Mouse (Mus musculus) stomach, embryonic 15.5 days (tissue): Measurements from ENCODE around the gene Lrrc8e. TPM values are rescaled to one million over a fixed set of nuclear protein-coding genes. Genes with fewer than 3 reads are reported as not detected.

Experiments
- ATAC-seq: fragments of 200-750 bp; cut with Nextera tagmentation; 2 replicates; pipeline ENCODE4 v1.8.0; 2017; ENCODE audit warnings: low read depth, moderate number of reproducible peaks, moderate TSS enrichment; ENCODE audit not compliant: insufficient read depth, low FRiP score
- H3K27ac ChIP-seq: fragments of 300-500 bp; sonication (generic); 2 replicates; pipeline ENCODE4 v1.5.1; 2015; ENCODE audit warnings: mild to moderate bottlenecking, inconsistent platforms
- H3K27me3 ChIP-seq: fragments of 300-500 bp; sonication (generic); replicated peaks from 2 replicates; pipeline ENCODE4 v1.6.1; 2015; ENCODE audit warnings: inconsistent platforms
- H3K36me3 ChIP-seq: fragments of 300-500 bp; sonication (generic); 2 replicates; pipeline ENCODE4 v1.6.1; 2015; ENCODE audit warnings: inconsistent platforms
- H3K4me1 ChIP-seq: fragments of 300-500 bp; sonication (generic); 2 replicates; pipeline ENCODE4 v1.6.1; 2015; ENCODE audit warnings: inconsistent platforms
- H3K4me2 ChIP-seq: fragments of 300-500 bp; sonication (generic); 2 replicates; pipeline ENCODE4 v1.6.1; 2015; ENCODE audit warnings: mild to moderate bottlenecking, inconsistent platforms
- H3K4me3 ChIP-seq: fragments of 300-500 bp; sonication (generic); replicated peaks from 2 replicates; pipeline ENCODE4 v1.5.1; 2015; ENCODE audit warnings: inconsistent platforms
- H3K9ac ChIP-seq: fragments of 300-500 bp; sonication (generic); 2 replicates; pipeline ENCODE4 v1.6.1; 2015; ENCODE audit warnings: inconsistent platforms
- H3K9me3 ChIP-seq: fragments of 300-500 bp; sonication (generic); 2 replicates; pipeline ENCODE4 v1.6.1; 2016; ENCODE audit warnings: inconsistent platforms
- WGBS: fragments of 180-500 bp; shearing (Covaris S2); methylation state at CpG from one replicate; pipeline ENCODE4 v1.1.7; 2015; 5-methylcytosine and 5-hydroxymethylcytosine counted together
- polyA plus RNA-seq: library from polyadenylated mRNA; unstranded; fragments of >200 nt; fragmentation: Nextera tagmentation; extraction: Ambion mirVana; gene quantifications from 2 replicates; pipeline ENCODE4 v1.2.1, GENCODE M21; 2015

Lrrc8e gene
- polyA plus RNA-seq = 4.3 and 4.6 TPM in 2 replicates

DNA sequence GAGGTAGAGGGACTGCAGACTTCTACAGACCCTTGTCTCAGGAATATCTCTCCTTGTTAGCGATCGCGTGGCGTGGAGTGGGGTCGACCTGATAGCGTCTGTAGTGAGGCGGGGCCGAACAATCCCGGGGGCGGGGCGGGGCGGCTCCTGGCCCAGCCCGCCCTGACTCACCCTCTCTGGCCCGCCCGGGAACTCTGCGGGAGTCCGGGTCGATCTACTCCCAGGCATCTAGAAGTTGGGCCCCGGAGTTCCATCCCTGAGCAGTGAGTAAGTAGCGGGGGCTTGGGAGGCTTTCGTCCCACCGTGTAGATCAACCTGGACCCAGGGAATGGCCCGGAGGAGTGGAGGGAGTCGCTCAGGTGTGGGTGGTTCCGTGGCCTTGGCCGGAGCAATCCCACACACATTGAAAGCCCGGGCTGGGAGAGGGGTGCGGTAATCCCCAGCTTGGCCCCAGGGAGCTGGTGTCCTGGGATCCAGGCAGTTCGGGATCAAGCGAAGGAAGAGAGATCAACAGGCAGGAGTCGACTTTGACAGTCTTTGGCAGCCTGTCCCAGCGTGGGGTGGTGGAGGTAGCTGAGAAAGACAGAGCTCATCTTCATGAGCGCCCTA, at the start of gene Lrrc8e:
TSS of gene Lrrc8e (plus strand) at position 89 of the 609 bp plus-strand sequence.
- H3K4me1 ChIP-seq = peaks cover 8% of the 10 kb centered on the region; the same call in 1 of the 2 replicates
- peak within 1 kb of the TSS; percentile 13; the same call in 1 of the 2 replicates for H3K9ac ChIP-seq
- no peaks in the 10 kb centered on the region for H3K9me3 ChIP-seq
- ATAC-seq = peak; percentile 72
- H3K36me3 ChIP-seq = no peaks in the 10 kb centered on the region
- H3K4me3 ChIP-seq = peak within 1 kb of the TSS; percentile 32
- peak within 1 kb of the TSS; percentile 55 for H3K4me2 ChIP-seq
- 5% methylated on average over 33 of the region's 33 CpGs for WGBS
- no peak within 1 kb of the TSS for H3K27ac ChIP-seq
- no peaks in the 10 kb centered on the region; the same call in none of the 2 replicates for H3K27me3 ChIP-seq

DNA sequence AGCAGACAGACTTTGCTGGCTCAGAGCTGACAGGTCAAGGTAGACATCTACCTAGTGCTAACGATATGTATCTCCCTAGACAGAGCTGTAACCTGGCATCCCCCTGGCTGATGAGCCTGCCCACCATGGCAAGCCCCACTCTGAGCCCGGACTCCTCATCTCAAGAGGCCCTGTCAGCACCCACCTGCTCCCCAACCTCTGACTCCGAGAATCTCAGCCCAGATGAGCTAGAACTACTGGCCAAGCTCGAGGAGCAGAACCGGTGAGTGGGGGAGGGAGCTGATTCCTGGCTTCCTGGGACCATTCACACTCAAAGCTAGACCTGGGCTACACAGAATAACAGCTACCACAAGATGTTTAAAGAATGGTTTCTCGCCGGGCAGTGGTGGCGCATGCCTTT, 43.2 kb upstream of the Lrrc8e start:
- Histone ChIP-seq H3K27ac (no peak overlapping the region), H3K9ac (no peak overlapping the region), H3K4me1 (no peaks in the 10 kb centered on the region), H3K4me3 (no peak overlapping the region), H3K36me3 (peaks cover 10% of the 10 kb centered on the region; the same call in 1 of the 2 replicates), H3K4me2 (no peak overlapping the region), H3K9me3 (no peaks in the 10 kb centered on the region), H3K27me3 (no peaks in the 10 kb centered on the region)
- 84% methylated on average over 8 of the region's 8 CpGs for WGBS
- no peak for ATAC-seq

DNA sequence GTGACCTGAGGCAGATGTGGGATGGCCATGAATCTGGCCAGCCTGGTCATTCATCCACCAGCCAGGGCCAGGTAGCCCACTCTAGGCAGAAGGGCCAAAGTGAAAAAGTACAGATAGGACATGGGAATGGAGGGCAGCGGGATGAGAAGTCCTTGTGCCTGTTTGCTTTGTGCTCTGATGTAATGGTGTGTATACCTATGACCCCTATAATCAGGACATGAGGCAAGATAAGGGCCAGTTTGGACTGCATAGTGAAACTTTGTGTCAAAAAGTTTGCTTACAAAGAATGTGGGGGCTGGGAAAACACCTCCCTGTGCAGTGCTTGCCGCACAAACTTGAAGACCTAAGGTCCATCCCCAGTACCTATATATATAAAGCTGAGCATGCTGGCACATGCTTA, 40.5 kb upstream of the Lrrc8e start:
- no peak overlapping the region for H3K27ac ChIP-seq
- ATAC-seq = no peak
- H3K4me1 ChIP-seq = no peaks in the 10 kb centered on the region
- peaks cover 10% of the 10 kb centered on the region; the same call in 1 of the 2 replicates for H3K36me3 ChIP-seq
- no peaks in the 10 kb centered on the region for H3K27me3 ChIP-seq
- 74% methylated on average over 2 of the region's 2 CpGs for WGBS
- H3K4me3 ChIP-seq = no peak overlapping the region
- H3K9ac ChIP-seq = no peak overlapping the region
- H3K9me3 ChIP-seq = no peaks in the 10 kb centered on the region
- H3K4me2 ChIP-seq = no peak overlapping the region

DNA sequence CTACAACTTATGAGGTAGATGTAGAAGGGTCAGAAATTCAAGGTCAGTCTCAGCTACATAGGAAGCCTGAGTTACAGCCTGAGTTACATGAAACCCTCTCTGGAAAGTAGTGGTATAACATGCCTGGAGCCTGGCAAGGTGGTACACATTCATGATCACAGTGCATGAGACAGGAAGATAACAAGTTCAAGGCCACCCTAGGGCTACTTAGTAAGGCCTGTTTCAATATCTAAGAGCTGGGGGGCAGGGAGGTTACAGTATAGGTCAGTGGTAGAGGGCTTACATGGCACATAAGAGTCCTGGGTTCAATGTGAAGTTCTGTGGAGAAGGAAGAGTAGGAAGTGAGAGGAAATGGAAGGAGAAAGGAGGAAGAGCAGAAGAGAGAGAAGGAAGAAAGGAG, 38.0 kb upstream of the Lrrc8e start:
- no peak overlapping the region for H3K4me3 ChIP-seq
- H3K4me1 ChIP-seq = 0 out of 2 replicates have a peak, but pooled peaks cover 5% of the 10 kb centered on the region
- H3K9me3 ChIP-seq = no peaks in the 10 kb centered on the region
- H3K4me2 ChIP-seq = no peak overlapping the region
- H3K27ac ChIP-seq = no peak overlapping the region
- peaks cover 10% of the 10 kb centered on the region; the same call in 1 of the 2 replicates for H3K36me3 ChIP-seq
- no peaks in the 10 kb centered on the region for H3K27me3 ChIP-seq
- H3K9ac ChIP-seq = no peak overlapping the region
- ATAC-seq = no peak

DNA sequence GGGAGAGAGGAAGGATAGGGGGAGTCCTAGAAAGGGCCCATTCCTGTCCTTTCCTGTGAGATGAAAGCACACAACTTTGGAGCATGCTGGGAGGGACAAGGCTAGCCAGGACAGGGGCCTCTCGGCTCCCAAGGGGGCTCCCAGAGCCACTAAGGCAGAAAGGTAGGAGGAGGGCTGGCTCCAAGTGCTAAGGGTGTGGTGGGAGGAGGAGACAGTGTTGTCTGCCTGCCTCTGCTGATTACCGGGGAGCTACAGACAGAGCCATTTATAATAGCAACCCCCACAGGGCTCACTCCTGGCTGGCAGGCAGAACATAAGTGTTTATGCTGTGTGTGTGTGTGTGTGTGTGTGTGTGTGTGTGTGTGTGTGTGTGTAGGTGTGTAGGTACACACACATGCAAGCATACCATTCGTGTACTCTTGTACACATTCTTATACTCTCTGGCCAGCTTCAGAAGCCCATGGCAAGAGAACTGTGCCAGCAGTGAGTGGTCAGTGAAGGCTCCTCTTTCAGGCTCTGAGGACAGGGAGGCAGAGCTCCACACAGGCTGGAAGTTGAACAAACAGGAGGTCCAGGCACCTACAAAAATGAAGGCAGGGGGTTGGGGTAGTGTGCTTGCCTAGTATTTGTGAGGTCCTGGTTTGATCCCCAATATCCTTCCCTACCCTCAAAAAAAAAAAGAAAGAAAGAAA, 37.5 kb upstream of the Lrrc8e start:
- H3K27ac ChIP-seq = no peak overlapping the region
- peaks cover 10% of the 10 kb centered on the region; the same call in 1 of the 2 replicates for H3K36me3 ChIP-seq
- ATAC-seq = peak; percentile 82; the same call in 1 of the 2 replicates
- H3K27me3 ChIP-seq = no peaks in the 10 kb centered on the region
- H3K9ac ChIP-seq = no peak overlapping the region
- 0 out of 2 replicates have a peak, but pooled peaks cover 5% of the 10 kb centered on the region for H3K4me1 ChIP-seq
- H3K9me3 ChIP-seq = no peaks in the 10 kb centered on the region
- no peak overlapping the region for H3K4me2 ChIP-seq
- H3K4me3 ChIP-seq = no peak overlapping the region
- 25% methylated on average over 3 of the region's 3 CpGs for WGBS

DNA sequence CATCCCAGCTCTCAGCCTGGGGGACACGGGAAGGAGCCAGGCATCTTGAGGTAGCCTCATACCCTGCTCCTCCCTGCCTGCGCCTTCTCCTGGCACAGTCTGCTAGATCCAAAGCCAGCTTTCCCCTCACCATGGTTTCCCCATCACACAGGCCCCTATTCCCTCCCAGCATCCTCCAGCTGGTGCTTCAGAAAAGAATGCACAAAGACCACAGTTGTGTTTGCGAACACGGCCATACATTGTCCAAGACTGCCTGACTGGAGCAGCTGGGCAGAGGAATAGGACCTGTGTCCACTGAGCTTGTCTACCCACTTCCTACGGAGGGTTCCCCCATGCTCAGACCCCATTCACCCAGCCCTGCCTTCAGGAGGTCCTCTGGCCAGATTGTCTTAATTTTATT, 34.3 kb upstream of the Lrrc8e start:
- Histone ChIP-seq H3K36me3 (peaks cover 6% of the 10 kb centered on the region; the same call in 1 of the 2 replicates), H3K27ac (no peak overlapping the region), H3K9ac (no peak overlapping the region), H3K27me3 (no peaks in the 10 kb centered on the region), H3K9me3 (no peaks in the 10 kb centered on the region), H3K4me1 (0 out of 2 replicates have a peak, but pooled peaks cover 5% of the 10 kb centered on the region), H3K4me2 (no peak overlapping the region), H3K4me3 (no peak overlapping the region)
- 57% methylated on average over 5 of the region's 5 CpGs for WGBS
- ATAC-seq = no peak; the same call in 1 of the 2 replicates

DNA sequence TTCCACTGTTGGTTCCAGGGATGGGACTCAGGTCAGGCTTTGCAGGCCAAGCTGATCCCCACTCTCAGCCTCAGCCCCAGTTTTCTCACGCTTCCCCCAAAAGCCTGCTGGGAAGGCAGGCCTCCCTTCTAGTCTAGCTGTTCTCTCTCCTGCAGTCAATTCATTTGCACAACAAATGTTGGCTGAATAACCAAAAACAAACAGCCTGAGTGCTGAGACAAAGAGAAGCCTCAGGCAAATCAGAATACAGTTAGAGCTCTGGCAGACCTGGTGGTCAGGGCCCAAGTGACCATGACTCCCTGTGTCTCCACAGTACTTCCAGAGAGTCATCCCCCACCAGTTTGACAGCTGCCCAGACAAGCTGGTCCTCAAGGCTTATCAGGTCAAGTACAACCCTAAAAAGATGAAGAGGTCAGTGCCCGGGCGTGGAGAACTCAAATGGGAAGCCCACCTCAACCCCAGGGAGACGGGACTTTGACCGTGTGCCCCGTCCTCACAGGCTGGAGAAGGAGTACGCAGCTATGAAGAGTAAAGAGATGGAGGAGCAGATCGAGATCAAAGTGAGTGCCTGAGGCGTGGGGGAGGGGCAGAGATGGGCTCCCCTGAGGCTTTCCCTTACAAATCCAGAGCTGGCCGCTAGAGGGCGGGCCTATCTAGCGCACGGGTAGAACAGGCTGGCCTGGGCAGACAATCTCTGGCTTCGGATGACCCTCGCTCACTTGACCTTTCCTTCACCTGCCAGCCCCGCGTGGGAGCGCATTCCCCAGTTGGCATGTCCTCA, 33.6 kb upstream of the Lrrc8e start:
- ATAC-seq = peak; percentile 75
- Histone ChIP-seq H3K36me3 (no peaks in the 10 kb centered on the region), H3K4me3 (no peak overlapping the region), H3K27me3 (no peaks in the 10 kb centered on the region), H3K9ac (no peak overlapping the region), H3K4me2 (peak overlapping the region; percentile 37; the same call in 1 of the 2 replicates), H3K4me1 (0 out of 2 replicates have a peak, but pooled peaks cover 5% of the 10 kb centered on the region), H3K9me3 (no peaks in the 10 kb centered on the region), H3K27ac (no peak overlapping the region)
- 11% methylated on average over 18 of the region's 18 CpGs for WGBS

DNA sequence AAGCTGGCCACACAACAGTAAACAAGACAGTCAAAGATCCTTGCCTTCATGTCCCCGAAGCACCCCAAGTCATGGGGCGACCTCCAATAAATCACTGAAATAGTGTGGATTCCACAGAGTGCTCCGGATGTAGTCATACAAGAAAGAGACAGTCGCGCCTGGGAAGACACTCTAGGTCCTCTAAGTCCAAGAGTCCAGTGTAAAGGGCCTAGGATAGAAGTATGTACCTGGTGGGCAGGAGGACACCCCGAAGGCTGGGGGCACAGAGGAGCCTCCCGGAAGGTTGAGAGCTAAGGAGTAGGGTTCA, 33.1 kb upstream of the Lrrc8e start:
- Histone ChIP-seq H3K9me3 (no peaks in the 10 kb centered on the region), H3K4me2 (peak overlapping the region; percentile 37; the same call in 1 of the 2 replicates), H3K27me3 (no peaks in the 10 kb centered on the region), H3K27ac (no peak overlapping the region), H3K4me1 (0 out of 2 replicates have a peak, but pooled peaks cover 5% of the 10 kb centered on the region), H3K9ac (no peak overlapping the region), H3K4me3 (no peak overlapping the region), H3K36me3 (no peaks in the 10 kb centered on the region)
- no peak for ATAC-seq
- WGBS = 47% methylated on average over 7 of the region's 7 CpGs

DNA sequence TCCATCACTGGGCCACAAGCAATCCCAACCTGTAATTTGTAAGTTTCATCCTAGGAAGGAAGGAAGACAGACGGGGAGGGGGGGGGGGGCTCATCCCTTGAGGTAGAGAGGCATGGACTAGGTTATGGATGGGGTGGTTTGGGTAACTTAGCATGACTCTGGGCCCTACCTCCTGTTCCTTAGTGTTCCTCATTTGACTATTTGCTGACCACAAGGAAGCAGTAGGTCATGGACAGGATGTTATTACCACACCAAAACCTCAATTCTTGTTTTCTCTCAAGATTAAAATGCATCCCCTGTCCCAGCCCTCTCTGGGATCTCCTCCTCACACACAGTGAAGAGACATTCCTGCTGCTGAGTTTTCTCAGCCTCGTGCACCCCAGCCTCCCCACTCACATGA, 25.3 kb upstream of the Lrrc8e start:
- Histone ChIP-seq H3K9ac (no peak overlapping the region), H3K9me3 (no peaks in the 10 kb centered on the region), H3K36me3 (no peaks in the 10 kb centered on the region), H3K4me1 (peaks cover 6% of the 10 kb centered on the region; the same call in 1 of the 2 replicates), H3K27me3 (peaks cover 6% of the 10 kb centered on the region; the same call in 1 of the 2 replicates), H3K4me2 (no peak overlapping the region), H3K27ac (no peak overlapping the region), H3K4me3 (no peak overlapping the region)
- no peak for ATAC-seq
- WGBS = 58% methylated on average over 2 of the region's 2 CpGs

DNA sequence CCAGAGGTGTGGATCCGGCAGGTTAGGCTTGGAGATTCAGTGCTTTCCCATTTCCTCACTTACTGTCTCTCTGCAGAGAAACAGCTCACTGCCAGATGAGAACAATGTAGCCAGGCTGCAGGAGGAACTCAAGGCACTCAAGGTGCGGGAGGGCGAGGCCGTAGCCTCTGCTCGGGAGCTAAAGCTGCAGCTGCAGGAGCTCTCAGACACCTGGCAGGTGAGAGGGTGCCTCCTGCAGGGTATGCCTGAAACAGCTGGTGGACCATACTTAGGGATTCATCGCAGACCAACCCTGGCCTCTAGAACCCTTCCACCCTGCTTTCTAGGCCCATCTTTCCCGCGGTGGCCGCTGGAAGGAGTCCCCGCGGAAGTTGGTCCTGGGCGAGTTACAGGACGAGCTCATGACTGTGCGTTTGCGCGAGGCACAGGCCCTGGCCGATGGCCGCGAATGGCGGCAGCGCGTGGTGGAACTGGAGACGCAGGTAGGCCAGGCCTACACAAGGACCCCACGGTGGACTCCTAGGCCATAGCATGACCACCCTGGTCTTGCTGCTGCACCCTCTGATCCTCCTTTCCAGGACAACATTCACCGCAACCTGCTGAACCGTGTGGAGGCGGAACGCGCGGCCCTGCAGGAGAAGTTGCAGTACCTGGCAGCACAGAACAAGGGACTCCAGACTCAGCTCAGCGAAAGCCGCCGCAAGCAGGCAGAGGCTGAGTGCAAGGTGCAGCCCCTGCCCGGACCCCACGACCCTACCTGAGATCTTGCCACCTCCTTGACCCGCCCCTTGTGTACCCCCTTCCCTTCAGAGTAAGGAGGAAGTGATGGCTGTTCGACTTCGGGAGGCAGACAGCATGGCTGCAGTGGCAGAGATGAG, 21.1 kb upstream of the Lrrc8e start:
- Histone ChIP-seq H3K27ac (no peak overlapping the region), H3K4me3 (no peak overlapping the region; the same call in 1 of the 2 replicates), H3K27me3 (peaks cover 6% of the 10 kb centered on the region; the same call in 1 of the 2 replicates), H3K4me2 (peak overlapping the region; percentile 26), H3K36me3 (no peaks in the 10 kb centered on the region), H3K9ac (no peak overlapping the region), H3K9me3 (no peaks in the 10 kb centered on the region), H3K4me1 (peaks cover 16% of the 10 kb centered on the region)
- 37% methylated on average over 38 of the region's 38 CpGs for WGBS
- ATAC-seq = peak; percentile 32; the same call in 1 of the 2 replicates
